Mouse (Mus musculus): ENCODE measurements around the gene Tmem81. TPM values are rescaled to one million over a fixed set of nuclear protein-coding genes. Genes with fewer than 3 reads are reported as not detected.
A peak's percentile ranks its signal among the peaks of the same experiment; 100 is the strongest.

The Tmem81 gene
- polyA plus RNA-seq, 1 experiment from 2014 or later: 1.8 TPM

DNA sequence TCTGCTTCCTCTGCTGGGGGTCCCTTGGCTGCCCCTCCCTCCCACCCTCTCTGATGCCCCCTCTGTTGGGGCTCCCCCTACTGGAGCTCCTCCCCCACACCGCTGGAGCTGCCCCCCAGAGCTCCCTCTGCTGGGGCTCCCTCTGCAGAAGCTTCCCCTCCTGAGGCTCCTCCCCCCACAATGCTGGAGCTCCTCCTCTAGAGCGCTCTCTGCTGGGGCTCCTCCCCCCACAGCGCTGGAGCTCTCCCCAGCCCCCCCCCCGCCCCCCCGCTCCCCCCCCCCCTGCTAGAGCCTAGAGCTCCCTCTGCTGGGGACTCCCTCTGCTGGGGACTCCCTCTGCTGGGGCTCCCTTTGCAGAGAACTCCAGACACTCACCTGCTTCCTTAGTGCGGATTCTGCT is 14.7 kb downstream of the Tmem81 start:
- peak; percentile 43; the same call in 1 of the 2 replicates for ATAC-seq (ENCODE audit: insufficient number of reproducible peaks, insufficient read depth, low FRiP score, low TSS enrichment, low read depth)
- H3K9me3 ChIP-seq: no peaks in the 10 kb centered on the region
- 0 out of 2 replicates have a peak, but pooled peaks cover 3% of the 10 kb centered on the region for H3K4me1 ChIP-seq
- 40% methylated on average over 2 of the region's 6 CpGs for WGBS
- no peaks in the 10 kb centered on the region for H3K36me3 ChIP-seq
- no peak overlapping the region for H3K27ac ChIP-seq
- H3K9ac ChIP-seq: no peak overlapping the region
- no peak overlapping the region for H3K4me3 ChIP-seq
- H3K27me3 ChIP-seq: peaks cover 5% of the 10 kb centered on the region; the same call in 1 of the 2 replicates
- no peak overlapping the region for H3K4me2 ChIP-seq

GRCm38 (mm10) chr1:132523048-132523447 is 17.0 kb downstream of the Tmem81 start:
- no peak overlapping the region for H3K9ac ChIP-seq
- no peaks in the 10 kb centered on the region for H3K9me3 ChIP-seq
- H3K4me3 ChIP-seq: no peak overlapping the region
- no peak overlapping the region for H3K27ac ChIP-seq
- H3K36me3 ChIP-seq: no peaks in the 10 kb centered on the region
- H3K27me3 ChIP-seq: peaks cover 5% of the 10 kb centered on the region; the same call in 1 of the 2 replicates
- H3K4me2 ChIP-seq: no peak overlapping the region
- 78% methylated on average over 8 of the region's 8 CpGs for WGBS
- H3K4me1 ChIP-seq: 0 out of 2 replicates have a peak, but pooled peaks cover 6% of the 10 kb centered on the region
- no peak for ATAC-seq (ENCODE audit: insufficient number of reproducible peaks, insufficient read depth, low FRiP score, low TSS enrichment, low read depth)

DNA sequence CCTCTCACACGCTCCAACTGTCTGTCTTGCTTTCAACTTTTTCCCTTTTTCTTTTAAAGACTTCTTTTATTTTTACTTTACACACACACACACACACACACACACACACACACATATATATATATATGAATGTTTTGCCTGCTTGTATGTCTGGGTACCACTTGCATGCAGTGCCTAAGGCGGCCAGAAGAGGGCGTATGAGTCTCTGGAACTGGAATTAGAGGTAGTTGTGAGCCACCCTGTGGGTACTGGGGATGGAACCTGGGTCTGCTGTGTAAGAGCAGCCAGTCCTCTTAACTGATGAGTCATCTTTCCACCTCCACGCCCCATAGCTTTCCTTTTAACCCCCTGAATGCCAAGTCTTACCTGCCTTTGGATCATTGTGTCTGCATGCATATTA is 17.9 kb downstream of the Tmem81 start:
- Histone ChIP-seq H3K4me3 (no peak overlapping the region), H3K9ac (no peak overlapping the region), H3K27ac (no peak overlapping the region), H3K36me3 (no peaks in the 10 kb centered on the region), H3K9me3 (no peaks in the 10 kb centered on the region), H3K4me2 (no peak overlapping the region), H3K4me1 (0 out of 2 replicates have a peak, but pooled peaks cover 6% of the 10 kb centered on the region), H3K27me3 (peaks cover 5% of the 10 kb centered on the region; the same call in 1 of the 2 replicates)
- 29% methylated on average over 4 of the region's 4 CpGs for WGBS
- no peak for ATAC-seq (ENCODE audit: insufficient number of reproducible peaks, insufficient read depth, low FRiP score, low TSS enrichment, low read depth)

DNA sequence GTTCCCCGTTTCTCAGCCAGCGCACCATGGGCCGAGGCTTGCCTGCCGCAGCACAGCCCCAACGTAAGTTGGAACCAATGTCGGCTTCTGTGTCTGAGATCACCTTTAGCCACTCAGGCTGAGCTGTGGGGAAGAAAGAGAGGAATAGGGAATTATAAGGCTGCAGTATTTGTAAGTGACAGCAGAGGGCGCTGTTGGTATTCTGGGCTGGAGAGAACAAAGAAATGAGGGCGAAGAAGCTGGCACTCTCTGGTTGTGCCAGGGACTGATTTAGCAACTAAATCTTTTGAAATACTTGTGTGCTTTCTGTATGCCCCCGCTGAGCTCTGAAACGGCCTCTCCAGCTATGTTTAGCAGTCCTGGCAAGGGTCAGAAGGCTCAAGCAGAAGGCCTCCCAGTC is 19.8 kb downstream of the Tmem81 start:
- Histone ChIP-seq H3K4me3 (no peak overlapping the region), H3K4me2 (peak overlapping the region; percentile 26), H3K27ac (no peak overlapping the region), H3K9me3 (no peaks in the 10 kb centered on the region), H3K9ac (peak overlapping the region; percentile 54; the same call in 1 of the 2 replicates), H3K4me1 (peaks cover 15% of the 10 kb centered on the region), H3K36me3 (no peaks in the 10 kb centered on the region), H3K27me3 (peaks cover 5% of the 10 kb centered on the region; the same call in 1 of the 2 replicates)
- 4% methylated on average over 10 of the region's 10 CpGs for WGBS
- no peak for ATAC-seq (ENCODE audit: insufficient number of reproducible peaks, insufficient read depth, low FRiP score, low TSS enrichment, low read depth)

- H3K4me1 ChIP-seq: peaks cover 20% of the 10 kb centered on the region
- no peaks in the 10 kb centered on the region for H3K9me3 ChIP-seq
- no peaks in the 10 kb centered on the region for H3K36me3 ChIP-seq
- H3K4me3 ChIP-seq: no peak overlapping the region
- no peak overlapping the region for H3K4me2 ChIP-seq
- WGBS: 94% methylated on average over 13 of the region's 13 CpGs
- H3K27me3 ChIP-seq: peaks cover 5% of the 10 kb centered on the region
- no peak overlapping the region for H3K9ac ChIP-seq
- no peak overlapping the region for H3K27ac ChIP-seq
- no peak for ATAC-seq (ENCODE audit: insufficient number of reproducible peaks, insufficient read depth, low FRiP score, low TSS enrichment, low read depth)
Observed at GRCm38 (mm10) chr1:132528071-132528470, 22.0 kb downstream of the Tmem81 start.

- Histone ChIP-seq H3K4me3 (no peak overlapping the region), H3K4me2 (no peak overlapping the region), H3K36me3 (no peaks in the 10 kb centered on the region), H3K27ac (no peak overlapping the region), H3K4me1 (peaks cover 28% of the 10 kb centered on the region), H3K9ac (no peak overlapping the region), H3K27me3 (peaks cover 5% of the 10 kb centered on the region), H3K9me3 (no peaks in the 10 kb centered on the region)
- 86% methylated on average over 19 of the region's 19 CpGs for WGBS
- ATAC-seq (ENCODE audit: insufficient number of reproducible peaks, insufficient read depth, low FRiP score, low TSS enrichment, low read depth): no peak
Observed at GRCm38 (mm10) chr1:132528647-132529334, 22.8 kb downstream of the Tmem81 start.

DNA sequence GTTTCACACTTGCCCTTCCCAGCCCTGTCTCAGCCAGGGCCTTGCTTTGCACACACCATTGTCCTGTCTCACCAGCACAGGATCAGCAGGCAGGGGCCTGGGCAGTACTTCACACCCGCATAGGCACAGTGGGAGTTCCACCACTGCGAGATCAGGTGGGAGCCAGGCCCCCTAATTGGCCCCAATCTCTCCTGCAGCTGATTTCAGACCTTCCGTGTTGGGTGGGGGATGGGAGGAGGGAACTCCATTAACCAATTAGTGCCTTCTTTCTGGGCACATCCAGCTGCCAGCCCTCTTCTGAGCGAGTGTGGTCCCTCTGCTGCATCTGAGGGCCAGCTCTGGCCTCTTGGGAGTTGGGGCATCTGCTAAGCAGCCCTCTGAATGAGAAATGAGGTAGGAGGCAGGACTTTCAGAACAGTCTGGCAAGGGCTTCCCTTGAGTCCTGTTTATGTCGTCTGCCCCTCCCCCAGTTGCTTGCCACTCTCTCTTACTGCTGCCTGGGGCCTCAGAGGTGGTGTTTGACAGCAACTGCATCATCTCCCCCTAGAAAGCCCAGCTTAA is 24.7 kb downstream of the Tmem81 start:
- no peaks in the 10 kb centered on the region for H3K9me3 ChIP-seq
- no peak for ATAC-seq (ENCODE audit: insufficient number of reproducible peaks, insufficient read depth, low FRiP score, low TSS enrichment, low read depth)
- no peaks in the 10 kb centered on the region for H3K36me3 ChIP-seq
- H3K9ac ChIP-seq: no peak overlapping the region
- WGBS: 4% methylated on average over 5 of the region's 5 CpGs
- H3K4me1 ChIP-seq: peaks cover 34% of the 10 kb centered on the region
- H3K27me3 ChIP-seq: peaks cover 17% of the 10 kb centered on the region
- H3K4me3 ChIP-seq: no peak overlapping the region
- H3K4me2 ChIP-seq: no peak overlapping the region
- H3K27ac ChIP-seq: no peak overlapping the region

- Histone ChIP-seq H3K4me3 (no peak overlapping the region), H3K27ac (no peak overlapping the region), H3K27me3 (peaks cover 17% of the 10 kb centered on the region), H3K36me3 (no peaks in the 10 kb centered on the region), H3K4me1 (peaks cover 31% of the 10 kb centered on the region), H3K9ac (no peak overlapping the region), H3K9me3 (no peaks in the 10 kb centered on the region), H3K4me2 (no peak overlapping the region)
- WGBS: 63% methylated on average over 9 of the region's 9 CpGs
- ATAC-seq (ENCODE audit: insufficient number of reproducible peaks, insufficient read depth, low FRiP score, low TSS enrichment, low read depth): no peak
Observed at GRCm38 (mm10) chr1:132532521-132532920, 26.5 kb downstream of the Tmem81 start.

DNA sequence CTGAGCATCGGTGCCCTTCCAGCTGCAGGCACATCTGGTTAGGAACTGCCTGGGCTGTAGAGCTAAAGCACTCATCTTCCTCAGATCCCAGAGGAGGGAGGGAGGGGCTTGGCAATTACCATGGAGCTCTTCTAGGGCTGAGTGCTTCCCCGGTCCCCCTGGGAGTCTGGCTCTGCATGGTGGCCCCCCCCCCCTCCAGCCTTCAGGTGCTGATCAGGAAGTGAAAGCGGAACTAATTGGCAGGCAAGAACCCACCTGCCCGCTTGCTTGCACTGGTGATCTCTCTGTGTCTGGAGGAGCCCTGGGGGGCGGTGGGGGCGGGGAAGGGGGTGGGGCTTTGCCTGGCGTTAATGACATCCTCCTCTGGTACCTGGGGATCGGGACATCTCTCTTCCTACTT is 27.8 kb downstream of the Tmem81 start:
- Histone ChIP-seq H3K27me3 (peaks cover 27% of the 10 kb centered on the region), H3K9me3 (no peaks in the 10 kb centered on the region), H3K4me1 (peaks cover 31% of the 10 kb centered on the region), H3K4me2 (peak overlapping the region; percentile 26), H3K36me3 (no peaks in the 10 kb centered on the region), H3K4me3 (no peak overlapping the region), H3K27ac (no peak overlapping the region), H3K9ac (no peak overlapping the region)
- ATAC-seq (ENCODE audit: insufficient number of reproducible peaks, insufficient read depth, low FRiP score, low TSS enrichment, low read depth): no peak
- WGBS: 7% methylated on average over 7 of the region's 8 CpGs

- Histone ChIP-seq H3K27me3 (peaks cover 42% of the 10 kb centered on the region), H3K4me3 (no peak overlapping the region), H3K36me3 (no peaks in the 10 kb centered on the region), H3K4me1 (peaks cover 25% of the 10 kb centered on the region), H3K4me2 (no peak overlapping the region), H3K27ac (no peak overlapping the region), H3K9ac (no peak overlapping the region), H3K9me3 (no peaks in the 10 kb centered on the region)
- 92% methylated on average over 4 of the region's 4 CpGs for WGBS
- ATAC-seq (ENCODE audit: insufficient number of reproducible peaks, insufficient read depth, low FRiP score, low TSS enrichment, low read depth): no peak
Observed at GRCm38 (mm10) chr1:132535541-132535940, 29.5 kb downstream of the Tmem81 start.

GRCm38 (mm10) chr1:132536416-132536815 is 30.4 kb downstream of the Tmem81 start:
- H3K27ac ChIP-seq: no peak overlapping the region
- 77% methylated on average over 3 of the region's 3 CpGs for WGBS
- H3K27me3 ChIP-seq: peaks cover 50% of the 10 kb centered on the region
- no peak for ATAC-seq (ENCODE audit: insufficient number of reproducible peaks, insufficient read depth, low FRiP score, low TSS enrichment, low read depth)
- H3K9me3 ChIP-seq: no peaks in the 10 kb centered on the region
- no peak overlapping the region for H3K4me2 ChIP-seq
- H3K4me1 ChIP-seq: peaks cover 24% of the 10 kb centered on the region
- H3K36me3 ChIP-seq: no peaks in the 10 kb centered on the region
- no peak overlapping the region for H3K4me3 ChIP-seq
- no peak overlapping the region for H3K9ac ChIP-seq

- no peak overlapping the region for H3K4me2 ChIP-seq
- no peaks in the 10 kb centered on the region for H3K9me3 ChIP-seq
- no peak overlapping the region for H3K9ac ChIP-seq
- WGBS: 85% methylated on average over 5 of the region's 5 CpGs
- no peak overlapping the region for H3K4me3 ChIP-seq
- peaks cover 34% of the 10 kb centered on the region for H3K4me1 ChIP-seq
- no peak for ATAC-seq (ENCODE audit: insufficient number of reproducible peaks, insufficient read depth, low FRiP score, low TSS enrichment, low read depth)
- peaks cover 64% of the 10 kb centered on the region for H3K27me3 ChIP-seq
- H3K36me3 ChIP-seq: no peaks in the 10 kb centered on the region
- no peak overlapping the region for H3K27ac ChIP-seq
Observed at GRCm38 (mm10) chr1:132537736-132538135, 31.7 kb downstream of the Tmem81 start.

Measured in embryonic facial prominence, embryonic 13.5 days (tissue).